Mouse (Mus musculus): ENCODE measurements around the gene Ift20.
A peak's percentile ranks its signal among the peaks of the same experiment; 100 is the strongest.
"Not testable (repeated sequence)": the region's sequence is repeated elsewhere in the genome, so short reads cannot be mapped to it uniquely, and the experiment has no call there.

Ift20 gene

DNA sequence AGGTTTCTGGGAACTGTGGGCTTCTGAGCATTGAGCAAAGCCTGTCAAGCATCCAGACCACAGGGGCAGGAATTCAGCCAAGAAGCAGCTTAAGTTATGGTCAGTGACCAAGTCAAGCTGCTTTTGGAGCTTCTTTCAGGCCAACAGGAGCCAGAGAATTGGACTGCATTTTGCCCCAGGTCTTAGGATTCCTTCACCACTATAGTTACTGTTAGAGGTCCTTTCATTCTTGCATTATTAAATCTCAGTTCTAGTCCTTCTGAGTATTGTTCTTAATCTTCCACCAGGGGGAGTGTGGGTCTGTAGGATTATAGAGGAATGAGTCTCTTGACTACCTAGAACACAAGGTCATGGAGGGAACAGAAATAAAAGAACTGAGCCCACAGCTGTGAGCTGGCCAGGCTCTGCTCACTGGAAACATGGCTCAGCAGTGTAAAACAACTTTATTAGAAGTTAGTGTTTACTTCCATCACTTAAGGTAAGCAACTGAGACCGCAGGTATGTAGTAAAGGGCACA lies 13.6 kb upstream of the Ift20 start:
- peak; percentile 64 for DNase-seq (ENCODE audit: low read depth, low spot score)

DNA sequence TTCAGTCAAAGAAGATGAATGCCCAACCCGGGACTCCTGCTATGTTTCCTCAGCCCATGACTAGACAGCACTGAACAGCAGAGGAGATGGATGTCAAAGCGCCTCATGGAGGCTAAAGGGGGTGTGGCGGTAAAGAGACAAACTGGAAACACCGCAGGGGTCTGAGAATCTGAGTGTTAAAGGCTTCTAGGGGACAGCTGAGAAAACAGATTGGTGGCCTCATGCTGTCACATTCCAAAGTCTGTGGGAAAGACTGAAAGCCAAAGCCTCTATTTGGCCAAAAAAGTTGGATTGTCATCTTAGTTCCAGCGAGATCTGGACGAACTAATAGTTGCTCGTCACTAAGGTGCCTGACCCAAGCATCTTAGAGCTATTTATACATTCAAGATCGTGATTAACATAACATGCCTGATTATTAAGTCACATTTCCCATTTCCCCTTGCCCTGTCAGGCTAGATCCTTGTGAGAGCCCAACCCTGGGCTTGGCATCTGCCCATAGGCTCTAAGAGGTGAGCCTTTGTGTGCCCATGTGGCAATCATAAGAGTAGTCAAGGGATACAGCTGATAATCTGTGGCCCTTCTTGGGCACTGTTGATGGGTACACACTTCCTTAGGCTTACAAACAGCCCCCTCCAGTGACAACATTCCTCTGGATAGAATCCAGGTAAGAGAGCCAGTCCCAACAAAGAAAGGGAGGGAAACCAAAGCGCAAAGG lies 12.8 kb upstream of the Ift20 start:
- no peak for DNase-seq (ENCODE audit: low read depth, low spot score)

DNA sequence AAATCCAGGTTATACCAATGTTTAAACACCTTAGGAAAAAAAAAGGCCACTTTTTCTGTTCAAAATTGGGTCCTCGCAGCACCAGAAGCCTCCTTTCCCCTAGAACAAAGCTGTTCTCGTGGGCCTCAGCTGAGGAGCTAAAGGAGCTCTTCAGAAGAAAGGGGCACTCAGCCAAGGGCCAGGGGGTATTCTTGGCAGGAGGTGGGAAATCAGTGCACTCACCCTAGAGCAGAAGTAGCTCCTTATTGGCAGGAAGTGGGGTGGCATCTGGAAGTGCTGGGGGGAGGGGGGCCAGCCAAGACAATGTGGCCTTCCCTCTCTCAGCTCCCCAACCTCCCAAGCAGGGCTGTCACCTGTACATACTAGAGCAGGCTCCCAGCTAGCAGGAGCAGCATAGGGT lies 11.3 kb upstream of the Ift20 start:
- DNase-seq (ENCODE audit: low read depth, low spot score): no peak

DNA sequence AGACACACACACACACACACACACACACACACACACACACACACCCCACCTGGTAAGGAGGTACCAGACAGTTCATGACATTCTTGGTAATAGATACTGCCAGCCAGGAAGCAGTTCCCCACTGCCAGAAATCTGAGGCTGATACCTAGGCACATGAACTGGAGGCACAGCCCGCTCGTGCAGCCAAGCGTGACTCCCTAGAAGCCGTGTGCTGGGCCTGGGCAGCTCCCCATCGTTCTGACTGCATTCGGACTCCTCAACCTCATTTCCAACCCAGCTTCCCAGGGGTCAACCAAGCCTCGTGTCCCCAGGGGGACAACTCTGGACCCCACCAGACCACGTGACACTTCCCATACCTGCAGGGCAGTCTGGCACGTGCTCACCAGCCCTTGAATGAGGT lies 7.4 kb upstream of the Ift20 start:
- DNase-seq (ENCODE audit: low read depth, low spot score): no peak

DNA sequence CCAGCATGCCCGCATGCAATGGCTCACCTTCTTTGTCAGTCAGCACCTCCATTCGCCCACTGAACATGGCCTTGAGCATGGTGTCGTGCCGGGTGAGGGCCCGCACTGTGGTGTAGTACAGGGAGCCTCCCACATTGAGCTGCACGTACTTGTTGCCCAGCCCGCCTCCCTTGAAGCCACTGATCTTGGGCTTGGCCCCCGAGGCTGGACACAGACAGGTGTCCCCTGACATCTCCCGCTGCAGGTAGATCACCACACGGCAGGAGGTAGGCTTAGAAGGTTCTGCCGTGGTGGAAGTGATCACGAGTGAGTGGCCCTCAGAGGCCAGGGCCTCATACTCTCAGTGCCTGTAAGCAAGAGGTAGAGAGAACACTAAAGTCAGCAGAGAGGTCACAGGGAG lies 6.2 kb upstream of the Ift20 start:
- no peak for DNase-seq (ENCODE audit: low read depth, low spot score)

DNA sequence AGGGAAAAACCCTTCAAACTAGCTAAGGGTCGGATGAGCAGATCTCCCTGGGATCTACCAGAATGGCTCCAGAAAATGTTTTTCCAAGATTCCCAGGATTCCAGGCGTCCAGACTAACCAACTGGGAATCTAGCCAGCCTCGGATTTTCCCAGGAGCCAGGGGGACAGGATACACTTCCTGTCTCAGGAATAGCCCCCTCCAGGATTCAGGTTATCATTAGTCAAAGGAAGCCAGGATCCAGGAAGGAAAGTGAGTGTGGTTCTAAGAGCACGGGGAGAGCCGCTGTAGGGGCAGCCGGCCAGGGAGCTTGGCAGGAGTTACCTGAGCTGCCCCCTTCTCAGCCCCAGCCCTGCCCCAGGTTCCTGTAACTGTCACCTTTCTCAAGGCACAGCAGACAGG lies 5.1 kb upstream of the Ift20 start:
- no peak for DNase-seq (ENCODE audit: low read depth, low spot score)

DNA sequence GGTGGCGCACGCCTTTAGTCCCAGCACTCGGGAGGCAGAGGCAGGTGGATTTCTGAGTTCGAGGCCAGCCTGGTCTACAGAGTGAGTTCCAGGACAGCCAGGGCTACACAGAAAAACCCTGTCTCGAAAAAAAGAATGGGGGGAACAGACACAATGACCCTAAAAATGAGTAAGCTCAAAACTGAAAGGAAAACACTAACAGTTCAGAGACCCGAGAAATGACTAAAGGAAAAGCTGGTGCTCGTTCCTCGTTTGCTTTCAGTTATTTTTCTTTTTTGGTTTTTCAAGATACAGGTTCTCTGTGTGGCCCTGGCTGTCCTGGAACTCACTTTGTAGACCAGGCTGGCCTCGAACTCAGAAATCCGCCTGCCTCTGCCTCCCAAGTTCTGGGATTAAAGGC lies 4.6 kb upstream of the Ift20 start:
- DNase-seq (ENCODE audit: low read depth, low spot score): not testable (repeated sequence)

DNA sequence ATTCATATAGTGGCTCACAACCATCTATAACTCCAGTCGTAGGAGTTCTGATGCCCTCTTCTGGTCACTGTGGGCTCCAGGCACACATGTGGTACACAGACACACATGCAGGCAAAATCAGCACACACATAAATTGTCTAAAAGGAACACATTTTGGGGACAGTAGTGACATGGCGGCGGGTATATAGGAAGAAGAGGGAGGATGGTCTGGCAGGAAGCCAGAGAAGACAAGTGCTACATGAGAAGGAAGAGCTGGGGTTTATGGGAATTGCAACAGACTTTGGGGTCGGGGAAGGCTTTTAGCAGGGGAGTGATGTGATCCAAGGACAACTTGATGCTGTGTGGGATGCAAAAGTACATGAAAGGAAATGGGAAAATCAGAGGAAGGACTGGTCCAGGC lies 1.6 kb upstream of the Ift20 start:
- no peak for DNase-seq (ENCODE audit: low read depth, low spot score)

DNA sequence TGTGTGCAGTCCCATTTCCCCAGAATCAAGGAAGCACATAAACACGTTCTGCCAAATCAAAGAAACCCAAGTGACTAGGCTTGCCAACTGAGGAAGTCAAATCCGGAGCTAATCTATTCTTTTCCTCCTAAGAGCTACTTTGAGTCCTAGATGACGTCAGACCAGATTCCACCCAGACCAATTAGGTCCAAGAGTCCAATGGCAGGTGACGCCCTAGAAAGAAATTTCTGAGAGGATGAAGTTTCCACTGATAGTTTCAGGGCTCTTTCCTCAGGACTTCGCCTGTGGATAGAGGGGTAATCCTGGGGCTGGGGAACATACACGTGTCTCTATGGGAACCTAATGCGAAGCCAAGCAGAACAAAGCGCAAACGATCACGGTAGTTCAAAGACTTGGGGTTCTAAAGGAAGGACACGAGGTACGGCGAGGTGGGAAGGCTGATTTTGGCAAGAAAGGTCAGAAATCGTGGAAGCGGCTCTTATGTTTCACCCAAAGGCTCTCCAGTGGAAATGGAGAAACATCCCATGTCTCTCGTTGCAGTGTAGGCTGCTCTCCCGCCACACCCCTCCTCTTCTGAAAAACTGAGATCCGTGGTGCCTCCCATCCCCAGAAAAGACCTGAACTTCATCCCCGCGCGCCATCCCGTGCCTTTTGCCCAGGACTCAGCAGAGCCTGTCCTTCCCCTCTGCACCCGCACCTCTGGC lies 633 bp upstream of the Ift20 start:
- DNase-seq (ENCODE audit: low read depth, low spot score): peak; percentile 44

DNA sequence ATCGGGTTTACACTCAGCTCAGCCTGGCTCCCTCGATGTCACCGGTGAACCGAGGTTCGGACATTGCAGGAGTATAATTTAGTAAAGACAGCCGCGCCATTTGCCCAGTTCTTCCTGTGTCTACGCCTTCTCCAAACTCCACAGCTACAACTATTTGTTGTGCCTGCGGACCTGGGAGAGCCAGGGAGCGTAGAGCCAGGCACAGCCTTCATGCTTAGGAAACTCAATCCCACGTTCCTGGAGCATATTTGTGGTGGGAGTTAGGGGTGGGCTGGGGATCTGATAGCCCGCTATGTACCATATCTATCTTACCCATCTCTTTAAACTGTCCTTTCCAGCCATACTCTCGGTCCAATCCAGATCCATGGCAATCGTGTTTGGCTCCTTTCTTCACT lies 526 bp downstream of the Ift20 start:
- no peak for DNase-seq (ENCODE audit: low read depth, low spot score)

DNA sequence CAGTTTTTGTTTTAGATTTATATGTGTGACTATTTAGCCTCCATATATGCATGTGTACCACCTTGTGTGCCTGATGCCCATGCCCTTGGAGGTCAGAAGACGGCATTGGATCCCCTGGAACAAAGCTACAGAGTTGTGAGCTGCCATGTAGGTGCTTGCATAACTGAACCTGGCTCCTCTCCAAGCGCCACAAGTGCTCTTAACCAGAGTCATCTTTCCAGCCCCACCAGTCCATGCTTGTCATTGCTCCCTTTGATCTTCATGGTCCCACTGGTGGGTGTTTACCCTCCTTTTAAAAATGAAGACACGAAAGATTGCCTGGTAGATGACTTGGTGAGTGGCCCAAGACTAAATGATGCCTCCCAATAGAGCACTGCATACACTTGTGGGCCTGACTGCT lies 4.2 kb downstream of the Ift20 start:
- DNase-seq (ENCODE audit: low read depth, low spot score): no peak

DNA sequence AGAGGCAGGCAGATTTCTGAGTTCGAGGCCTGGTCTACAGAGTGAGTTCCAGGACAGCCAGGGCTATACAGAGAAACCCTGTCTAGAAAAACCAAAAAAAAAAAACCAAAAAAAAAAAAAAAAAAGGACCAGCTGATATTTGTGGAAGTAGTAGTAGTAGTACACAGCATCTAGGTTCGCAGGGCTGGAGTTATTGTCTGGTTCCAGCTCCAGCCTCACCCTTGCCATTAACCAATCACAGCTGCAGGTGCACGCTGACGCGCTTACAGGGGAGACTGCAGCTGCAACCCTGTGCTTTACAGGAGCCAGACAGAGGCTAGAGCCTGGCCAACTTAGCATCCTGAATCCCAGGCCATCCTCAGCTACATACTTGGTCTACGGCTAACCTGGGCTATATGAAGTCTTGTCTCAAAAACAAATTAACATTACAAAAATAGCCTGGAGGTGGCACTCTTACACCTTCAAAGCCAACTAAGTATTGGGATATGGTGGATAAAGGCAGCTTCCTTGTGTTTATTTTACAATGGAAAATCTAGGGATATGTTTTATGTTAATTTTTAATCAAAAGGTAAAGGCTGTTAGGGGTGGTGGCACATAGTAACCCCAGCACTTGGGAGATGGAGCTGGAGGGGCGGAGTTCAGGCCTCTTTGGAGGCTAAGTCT lies 8.4 kb downstream of the Ift20 start:
- DNase-seq (ENCODE audit: low read depth, low spot score): no peak

DNA sequence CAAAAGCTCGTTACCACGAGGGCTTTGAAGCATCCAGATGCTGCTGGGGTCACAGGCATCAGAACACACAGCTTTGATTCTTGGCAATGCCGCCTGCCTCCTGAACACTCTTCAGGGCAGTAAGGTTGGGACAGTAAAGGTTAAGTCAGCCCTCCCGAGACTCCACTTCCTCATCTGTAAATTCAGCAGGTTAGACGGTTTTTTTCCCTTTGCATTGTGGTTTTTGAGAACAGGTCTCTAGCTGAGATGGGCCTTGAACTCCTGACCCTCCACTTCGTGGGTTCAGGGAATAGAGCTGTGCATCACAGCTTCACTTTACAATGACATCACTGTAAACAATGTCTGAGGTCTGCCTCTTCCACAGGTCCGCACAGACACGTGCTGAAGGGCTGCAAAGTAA lies 9.0 kb downstream of the Ift20 start:
- no peak for DNase-seq (ENCODE audit: low read depth, low spot score)

DNA sequence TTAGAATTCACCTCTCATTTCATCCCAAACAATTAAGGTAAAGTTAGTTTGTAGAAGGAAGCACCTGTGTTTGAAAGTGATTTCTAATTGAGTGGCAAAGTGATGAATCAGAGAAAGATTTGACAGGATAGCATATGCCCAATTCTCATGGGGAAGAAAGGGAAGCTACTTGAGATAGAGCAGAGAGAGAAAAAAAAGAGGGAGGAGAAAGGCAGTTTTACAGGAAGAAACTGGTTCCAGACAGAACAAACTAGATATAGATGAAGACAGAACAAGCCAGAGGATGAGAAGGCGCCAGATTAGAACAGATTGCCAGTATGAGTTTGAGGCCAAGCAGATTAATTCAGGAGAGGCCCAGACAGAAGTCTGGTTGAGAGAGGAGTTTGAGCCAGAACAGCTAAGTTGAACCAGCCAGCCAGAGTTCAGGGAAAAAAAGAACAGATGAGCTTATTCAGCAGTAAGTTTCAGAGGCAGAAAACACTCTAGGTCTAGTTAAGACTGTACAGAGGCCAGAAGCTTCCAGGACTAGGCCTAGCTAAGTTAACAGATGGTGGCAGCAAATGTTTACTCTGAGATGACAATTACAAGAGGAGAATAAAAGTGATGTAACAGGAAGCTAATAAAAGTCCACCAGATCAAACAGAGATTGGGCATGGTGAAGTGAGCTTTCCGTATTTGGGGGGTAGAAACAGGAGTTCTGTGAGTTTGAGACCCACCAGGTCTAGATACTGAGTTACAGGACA lies 11.7 kb downstream of the Ift20 start:
- DNase-seq (ENCODE audit: low read depth, low spot score): no peak

DNA sequence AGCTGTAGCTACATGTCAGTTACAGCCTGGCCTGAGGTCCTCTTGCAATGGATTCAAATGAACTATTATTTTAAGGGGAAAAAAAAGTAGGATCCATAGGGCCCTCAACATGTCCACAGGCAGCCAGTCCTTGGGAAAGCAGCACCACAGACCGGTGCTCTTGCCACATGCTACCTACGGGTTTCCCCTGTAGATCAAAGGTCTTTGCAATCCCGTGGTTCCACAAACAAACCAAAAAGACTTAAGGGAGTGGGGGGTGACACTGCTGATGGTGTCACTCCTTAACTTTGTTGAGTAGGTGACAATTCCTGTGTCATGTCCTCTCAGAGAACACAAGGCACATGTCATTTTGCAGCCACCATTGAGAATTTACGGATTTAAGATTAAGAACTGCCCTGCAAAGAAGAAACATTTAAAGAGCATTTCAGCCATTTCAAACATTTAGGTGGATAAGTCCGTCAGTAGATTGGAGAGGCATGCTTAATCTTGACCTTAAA lies 13.4 kb downstream of the Ift20 start:
- DNase-seq (ENCODE audit: low read depth, low spot score): peak; percentile 20

DNA sequence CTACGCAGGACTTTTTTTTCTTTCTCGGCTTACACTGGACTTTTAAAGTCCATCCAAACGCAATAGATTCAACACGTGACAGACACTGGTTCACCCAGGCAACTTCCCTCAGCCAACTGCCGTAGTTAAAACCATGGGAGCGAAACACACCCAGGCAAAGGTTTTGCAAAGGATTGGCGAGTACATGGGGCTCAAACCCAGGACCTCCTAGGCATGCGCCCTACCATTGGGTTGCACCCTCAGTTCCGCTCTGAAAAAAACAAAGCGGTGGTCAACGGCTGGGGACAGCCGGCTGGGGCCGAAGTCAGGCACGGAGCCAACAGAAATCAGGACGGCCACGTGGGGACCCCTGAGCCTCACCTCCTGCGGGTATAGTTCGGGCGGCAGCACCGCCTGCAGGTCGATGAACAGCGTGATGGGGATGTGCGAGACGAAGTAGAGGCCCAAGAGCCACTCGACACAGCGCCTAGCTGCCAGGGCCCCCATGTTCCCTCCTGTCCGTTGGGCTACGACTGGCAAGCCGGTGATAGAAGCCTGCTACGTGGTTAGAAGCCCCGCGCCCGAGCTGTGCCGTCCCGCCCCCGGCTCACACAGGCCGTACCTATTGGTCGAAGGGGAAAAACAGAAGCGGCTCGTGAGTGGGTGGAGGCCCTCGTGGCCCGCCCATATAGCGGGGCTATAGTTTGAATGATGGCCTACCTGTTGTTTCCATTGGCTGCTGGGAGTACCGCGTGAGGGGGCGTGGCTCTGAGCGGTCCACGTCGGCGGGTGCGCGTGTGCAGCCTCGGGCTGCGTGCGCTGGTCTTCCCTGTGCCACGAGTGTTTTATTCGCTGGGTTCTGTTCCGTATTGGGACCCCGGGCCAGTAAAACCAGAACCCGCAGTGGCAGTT lies 14.3 kb downstream of the Ift20 start, which contains the start of gene Tmem97:
Gene Tmem97, minus strand, starts transcription at position 610 of the 891 bp plus-strand sequence.
- peak; percentile 97 for DNase-seq (ENCODE audit: low read depth, low spot score)

DNA sequence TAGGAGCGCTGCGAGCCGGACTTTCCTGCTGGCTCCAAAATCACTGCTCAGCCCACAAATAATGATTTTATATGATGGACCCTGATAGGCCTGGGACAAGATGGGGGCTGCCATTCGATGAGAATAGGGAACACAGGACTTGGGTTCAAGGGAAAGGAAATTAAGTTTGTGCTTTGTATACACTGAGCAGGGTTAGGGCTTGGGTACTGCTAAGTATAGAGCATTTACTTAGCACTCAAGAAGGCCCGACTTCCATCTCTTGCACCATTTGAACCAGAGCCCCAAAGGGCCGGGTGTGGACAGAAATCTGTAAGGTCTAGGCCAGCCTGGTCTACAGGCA lies 14.9 kb downstream of the Ift20 start:
- no peak for DNase-seq (ENCODE audit: low read depth, low spot score)

DNA sequence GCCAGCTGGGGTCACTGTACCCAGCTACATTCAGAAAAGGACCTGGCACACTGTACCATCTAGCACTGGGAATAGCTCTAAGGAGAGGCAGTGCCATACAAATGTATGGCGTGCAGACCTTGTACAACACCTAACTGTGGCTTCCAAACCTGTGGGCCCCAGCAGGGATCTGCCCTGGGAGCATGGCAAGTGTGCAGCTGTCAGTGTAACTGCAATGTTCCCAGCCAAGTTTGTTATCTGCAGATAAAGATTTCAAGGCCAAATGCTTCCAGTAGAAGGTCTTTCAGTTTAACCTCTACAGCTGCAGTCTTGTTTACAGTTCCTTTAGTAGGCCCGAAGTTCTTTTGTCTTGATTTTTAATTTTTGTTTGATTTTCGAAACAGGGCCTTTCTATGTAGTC lies 19.5 kb downstream of the Ift20 start:
- DNase-seq (ENCODE audit: low read depth, low spot score): no peak

DNA sequence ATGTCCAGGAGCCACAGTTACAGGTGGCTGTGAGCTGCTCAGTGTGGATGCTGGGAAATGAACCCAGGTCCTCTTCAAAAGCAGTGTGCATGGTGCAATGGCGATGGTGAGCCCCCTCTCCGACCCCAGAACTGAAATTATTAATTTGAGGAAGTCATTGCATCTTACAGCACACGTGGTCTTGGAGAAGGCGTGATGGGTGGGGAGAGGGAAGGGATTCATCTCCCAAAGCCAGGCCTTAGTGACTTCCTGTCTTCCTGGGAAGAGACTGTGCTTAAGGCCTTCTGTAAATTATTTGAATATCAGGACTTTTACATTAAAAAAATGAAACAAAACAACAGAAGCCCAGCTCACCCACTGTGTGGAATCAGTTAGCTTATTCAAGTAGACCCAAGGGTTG lies 19.9 kb downstream of the Ift20 start:
- no peak for DNase-seq (ENCODE audit: low read depth, low spot score)

DNA sequence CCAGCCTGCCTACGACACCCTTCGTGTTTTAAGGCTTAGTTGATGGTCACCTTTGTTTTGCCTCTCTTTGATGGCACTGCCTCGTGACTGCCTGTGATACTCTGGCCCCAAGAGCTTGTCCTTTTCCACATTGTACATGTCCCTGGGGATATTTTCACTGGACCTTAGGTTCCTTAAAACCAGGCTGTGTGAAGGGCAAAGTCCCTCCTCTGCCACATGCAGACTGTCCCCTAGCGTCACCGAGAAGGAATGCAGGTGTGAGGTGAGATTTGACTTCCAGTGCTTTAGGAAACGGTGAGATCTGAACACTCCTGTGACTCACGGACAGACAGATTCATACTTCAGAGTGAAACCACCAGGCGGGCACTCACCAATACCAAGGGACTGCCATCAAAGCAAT lies 21.1 kb downstream of the Ift20 start:
- no peak for DNase-seq (ENCODE audit: low read depth, low spot score)

DNA sequence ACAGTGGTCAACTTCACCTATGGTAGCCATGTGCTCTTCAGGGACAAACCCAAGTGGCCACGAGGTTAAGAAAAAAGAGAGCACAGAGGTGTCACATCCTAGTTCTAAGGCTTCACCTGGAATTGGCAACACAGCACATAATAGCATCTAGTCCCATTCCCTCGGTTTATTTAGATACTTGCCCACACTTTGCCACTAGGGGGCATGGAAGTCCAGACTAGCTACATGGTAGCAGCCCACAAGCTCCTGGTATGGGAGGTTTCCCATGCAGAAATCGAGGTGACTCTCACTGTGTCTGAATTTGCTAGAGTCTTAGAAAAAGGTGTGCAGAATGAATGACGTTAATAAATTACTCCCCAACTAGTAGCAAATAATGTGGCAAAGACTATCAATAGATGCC lies 24.3 kb downstream of the Ift20 start:
- DNase-seq (ENCODE audit: low read depth, low spot score): peak; percentile 83

Data from CD4-positive, CD25-positive, alpha-beta regulatory T cell, adult 2 months (primary cell).